Mouse (Mus musculus): ENCODE data around the gene Pheta1. TPM values are rescaled to one million over a fixed set of nuclear protein-coding genes. Genes with fewer than 3 reads are reported as not detected.
A peak's percentile ranks its signal among the peaks of the same experiment; 100 is the strongest.
"Not testable (repeated sequence)": the region's sequence is repeated elsewhere in the genome, so short reads cannot be mapped to it uniquely, and the experiment has no call there.

The Pheta1 gene
- polyA plus RNA-seq, 1 experiment from 2014 or later: 56.5 TPM

DNA sequence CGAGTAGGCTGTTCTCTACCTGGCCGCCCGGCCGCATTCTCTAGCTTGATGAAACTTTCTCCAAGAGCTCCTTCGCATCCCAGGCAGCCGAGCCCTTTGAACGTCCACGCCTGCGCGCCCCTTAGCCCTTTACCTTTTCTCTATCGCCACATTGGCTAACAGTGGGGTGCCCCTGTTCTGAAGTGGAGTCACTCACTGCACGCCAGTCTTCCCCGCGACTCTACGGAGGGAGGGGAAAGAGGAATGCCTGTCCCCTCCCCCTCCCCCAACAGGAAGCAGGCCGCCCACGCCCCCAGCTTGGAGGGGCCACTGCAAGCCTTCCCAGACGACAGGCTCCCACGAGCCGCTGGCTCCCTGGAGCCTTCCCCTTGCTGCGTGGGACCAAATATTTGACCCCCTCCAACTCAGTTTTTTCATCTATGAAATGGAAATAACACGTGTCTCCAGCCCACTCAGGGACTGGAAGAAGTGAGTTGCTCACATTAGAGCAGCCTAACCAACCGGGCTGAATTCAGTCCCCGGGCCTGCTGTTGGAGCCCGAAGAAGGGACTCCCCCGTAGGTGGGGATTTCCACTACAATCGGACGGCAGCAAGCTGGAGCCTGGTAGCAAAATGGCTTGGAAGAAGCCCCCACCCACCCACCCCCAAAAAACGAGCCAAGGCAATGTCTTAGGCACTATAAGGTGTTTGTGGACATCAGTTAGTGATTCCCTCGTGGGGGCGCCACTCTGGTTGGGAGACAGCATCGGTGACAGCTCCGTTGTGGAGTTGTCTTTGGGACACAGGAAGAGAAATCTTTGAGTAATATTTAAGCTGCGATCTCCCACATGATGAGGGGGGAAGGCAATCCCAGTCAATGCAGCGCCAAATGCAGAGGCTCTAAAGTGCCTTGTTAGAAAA lies 11.1 kb upstream of the Pheta1 start, which contains the start of gene Sh2b3:
Sh2b3 (minus strand) TSS at position 206 of the 900 bp plus-strand sequence.
- H3K9me3 ChIP-seq: peaks cover 5% of the 10 kb centered on the region; the same call in 1 of the 2 replicates
- peaks cover 68% of the 10 kb centered on the region for H3K4me1 ChIP-seq
- H3K4me3 ChIP-seq: peak within 1 kb of the TSS; percentile 75
- peak; percentile 66 for DNase-seq (ENCODE audit: low spot score)
- peaks cover 82% of the 10 kb centered on the region for H3K27me3 ChIP-seq (replicated peaks; ENCODE audit: low read depth, poor library complexity, severe bottlenecking)
- WGBS: under 1% methylated on average over 35 of the region's 35 CpGs
- peak within 1 kb of the TSS; percentile 80 for H3K27ac ChIP-seq (replicated peaks)
- no peaks in the 10 kb centered on the region for H3K36me3 ChIP-seq (replicated peaks)

DNA sequence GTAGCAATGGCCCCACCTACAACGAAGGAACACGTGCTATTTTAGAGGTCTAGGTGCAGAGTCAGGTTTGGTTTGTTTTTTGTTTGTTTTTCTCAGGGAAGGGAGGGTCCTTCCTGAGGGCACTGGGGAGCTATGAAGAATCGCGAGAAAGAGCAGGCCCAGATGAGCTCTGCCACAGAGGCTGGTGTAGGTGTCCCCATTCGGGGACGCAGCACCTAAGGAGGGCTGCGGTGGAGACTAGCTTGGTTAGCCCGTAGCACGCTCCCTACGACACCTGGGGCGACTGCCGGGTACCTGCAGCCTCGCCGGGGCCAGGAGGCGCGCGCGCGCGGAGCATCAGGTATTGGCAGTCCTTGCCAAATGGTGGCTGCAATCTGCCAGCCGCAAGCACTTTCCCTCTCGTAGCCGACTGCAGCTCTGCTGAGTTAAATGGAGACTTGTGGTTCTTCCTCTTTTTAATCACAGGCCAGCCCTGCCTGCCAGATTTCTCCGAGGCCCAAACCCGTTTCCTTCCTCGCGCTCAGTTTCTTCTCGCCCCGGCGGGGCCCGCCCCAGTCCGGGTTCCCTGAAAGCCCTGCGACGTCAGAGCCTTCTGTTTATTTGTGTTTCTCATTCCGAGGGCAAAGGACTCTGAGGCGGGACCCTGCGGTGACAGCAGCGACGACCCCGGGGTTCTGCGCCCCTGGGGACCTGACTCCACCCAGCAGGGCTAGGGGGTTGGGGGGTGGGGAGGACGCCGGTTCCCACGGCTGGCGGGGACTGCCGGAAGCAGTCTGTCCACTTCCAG lies 10.2 kb upstream of the Pheta1 start:
- peak; percentile 58 for DNase-seq (ENCODE audit: low spot score)
- H3K27ac ChIP-seq (replicated peaks): peak overlapping the region; percentile 41; the same call in 1 of the 2 replicates
- no peaks in the 10 kb centered on the region for H3K36me3 ChIP-seq (replicated peaks)
- H3K4me3 ChIP-seq: peak overlapping the region; percentile 75
- 1% methylated on average over 46 of the region's 46 CpGs for WGBS
- peaks cover 5% of the 10 kb centered on the region; the same call in 1 of the 2 replicates for H3K9me3 ChIP-seq
- peaks cover 68% of the 10 kb centered on the region for H3K4me1 ChIP-seq
- peaks cover 84% of the 10 kb centered on the region for H3K27me3 ChIP-seq (replicated peaks; ENCODE audit: low read depth, poor library complexity, severe bottlenecking)

DNA sequence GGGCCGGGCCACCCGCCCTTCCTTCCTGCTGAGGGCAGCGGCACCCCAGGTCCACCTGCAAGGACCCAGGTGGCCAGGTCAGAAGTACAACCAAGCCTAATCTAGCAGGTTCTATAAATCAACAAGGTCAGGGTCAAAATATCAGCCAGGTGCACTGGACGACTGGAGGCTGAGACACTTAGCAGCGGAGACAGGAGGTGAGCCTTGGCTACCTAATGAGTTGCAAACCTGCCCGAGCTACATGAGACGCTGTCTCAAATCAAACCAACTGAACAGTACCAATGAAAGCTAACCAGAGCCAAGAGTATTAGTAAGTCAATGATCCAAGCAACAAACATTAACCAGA lies 9.7 kb upstream of the Pheta1 start:
- peaks cover 63% of the 10 kb centered on the region for H3K4me1 ChIP-seq
- DNase-seq (ENCODE audit: low spot score): no peak
- peaks cover 5% of the 10 kb centered on the region; the same call in 1 of the 2 replicates for H3K9me3 ChIP-seq
- H3K27ac ChIP-seq (replicated peaks): peak overlapping the region; percentile 41; the same call in 1 of the 2 replicates
- 22% methylated on average over 7 of the region's 7 CpGs for WGBS
- peak overlapping the region; percentile 75 for H3K4me3 ChIP-seq
- no peaks in the 10 kb centered on the region for H3K36me3 ChIP-seq (replicated peaks)
- H3K27me3 ChIP-seq (replicated peaks; ENCODE audit: low read depth, poor library complexity, severe bottlenecking): peaks cover 84% of the 10 kb centered on the region

DNA sequence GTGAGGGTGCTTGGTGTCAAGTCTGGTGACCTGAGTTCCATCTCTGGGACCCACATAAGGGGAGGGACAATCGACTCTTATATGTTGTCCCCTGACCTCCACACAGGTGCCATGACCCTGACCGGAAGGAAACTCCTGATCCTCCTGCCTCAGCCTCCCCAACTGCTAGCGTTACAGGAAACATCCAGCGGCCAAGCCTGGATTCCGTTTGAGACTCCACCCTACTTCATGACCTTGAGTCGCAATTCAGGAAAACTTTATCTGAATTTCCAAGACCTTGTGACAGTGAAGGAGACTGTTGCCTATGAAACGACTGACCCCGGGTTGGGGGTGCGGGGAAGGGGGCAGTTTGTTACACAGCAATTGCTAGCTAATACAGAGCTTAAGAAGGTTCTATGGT lies 7.3 kb upstream of the Pheta1 start:
- H3K27me3 ChIP-seq (replicated peaks; ENCODE audit: low read depth, poor library complexity, severe bottlenecking): peaks cover 89% of the 10 kb centered on the region
- peaks cover 5% of the 10 kb centered on the region; the same call in 1 of the 2 replicates for H3K9me3 ChIP-seq
- no peak overlapping the region for H3K27ac ChIP-seq (replicated peaks)
- no peaks in the 10 kb centered on the region for H3K36me3 ChIP-seq (replicated peaks)
- no peak overlapping the region for H3K4me3 ChIP-seq
- H3K4me1 ChIP-seq: peaks cover 45% of the 10 kb centered on the region
- 93% methylated on average over 9 of the region's 9 CpGs for WGBS
- DNase-seq (ENCODE audit: low spot score): no peak

DNA sequence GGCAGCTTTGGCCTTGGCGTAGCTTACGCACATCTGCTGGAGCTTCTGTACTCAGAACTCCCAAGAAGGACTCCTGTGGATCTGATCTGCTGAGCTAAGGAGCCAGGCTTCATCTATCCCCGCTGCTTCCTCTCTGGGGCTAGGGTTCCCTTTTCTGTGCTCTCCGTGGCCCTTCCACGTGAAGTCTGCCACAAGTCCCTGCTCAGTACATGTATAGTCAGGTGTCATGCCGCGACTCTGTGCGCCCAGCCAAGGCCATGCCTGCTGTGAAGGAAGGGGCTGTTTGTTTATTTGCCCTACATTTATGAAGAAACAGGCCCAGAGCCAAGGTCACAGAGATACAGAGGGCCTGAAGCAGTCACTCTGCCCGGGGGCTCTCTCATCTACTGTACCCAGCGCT lies 6.8 kb upstream of the Pheta1 start:
- Histone ChIP-seq H3K4me3 (peak overlapping the region; percentile 65; the same call in 1 of the 2 replicates), H3K9me3 (peaks cover 5% of the 10 kb centered on the region; the same call in 1 of the 2 replicates), H3K36me3 (replicated peaks) (no peaks in the 10 kb centered on the region), H3K27me3 (replicated peaks; ENCODE audit: low read depth, poor library complexity, severe bottlenecking) (peaks cover 88% of the 10 kb centered on the region), H3K4me1 (peaks cover 44% of the 10 kb centered on the region), H3K27ac (replicated peaks) (no peak overlapping the region)
- 42% methylated on average over 10 of the region's 10 CpGs for WGBS
- DNase-seq (ENCODE audit: low spot score): no peak

DNA sequence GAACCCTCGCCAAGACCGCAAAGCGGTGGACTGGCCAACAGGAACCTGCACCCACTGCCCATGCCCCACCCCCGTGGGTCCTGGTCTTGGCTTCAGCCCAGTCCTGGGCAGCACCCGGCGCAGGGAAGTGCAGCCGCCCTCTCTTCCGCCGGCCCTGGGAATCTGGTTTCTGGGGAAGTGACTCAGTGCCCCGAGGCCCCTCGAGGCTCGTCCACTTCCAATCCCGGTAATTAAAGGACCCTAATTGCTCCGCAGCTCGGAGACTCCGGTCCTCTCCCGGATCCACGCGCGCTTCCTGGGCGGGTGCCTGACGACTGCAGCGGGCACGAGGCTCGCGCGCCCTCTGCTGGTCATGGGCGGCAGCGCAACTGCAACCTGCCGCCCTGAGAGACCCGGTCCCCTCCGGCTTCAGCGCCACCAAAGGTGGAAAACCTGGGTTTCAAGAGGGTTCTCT lies 6.1 kb upstream of the Pheta1 start:
- H3K9me3 ChIP-seq: peaks cover 5% of the 10 kb centered on the region; the same call in 1 of the 2 replicates
- H3K36me3 ChIP-seq (replicated peaks): no peaks in the 10 kb centered on the region
- peak; percentile 83 for DNase-seq (ENCODE audit: low spot score)
- H3K4me3 ChIP-seq: peak overlapping the region; percentile 65
- peak overlapping the region; percentile 70 for H3K27ac ChIP-seq (replicated peaks)
- peaks cover 81% of the 10 kb centered on the region for H3K27me3 ChIP-seq (replicated peaks; ENCODE audit: low read depth, poor library complexity, severe bottlenecking)
- WGBS: under 1% methylated on average over 33 of the region's 33 CpGs
- H3K4me1 ChIP-seq: peaks cover 37% of the 10 kb centered on the region

DNA sequence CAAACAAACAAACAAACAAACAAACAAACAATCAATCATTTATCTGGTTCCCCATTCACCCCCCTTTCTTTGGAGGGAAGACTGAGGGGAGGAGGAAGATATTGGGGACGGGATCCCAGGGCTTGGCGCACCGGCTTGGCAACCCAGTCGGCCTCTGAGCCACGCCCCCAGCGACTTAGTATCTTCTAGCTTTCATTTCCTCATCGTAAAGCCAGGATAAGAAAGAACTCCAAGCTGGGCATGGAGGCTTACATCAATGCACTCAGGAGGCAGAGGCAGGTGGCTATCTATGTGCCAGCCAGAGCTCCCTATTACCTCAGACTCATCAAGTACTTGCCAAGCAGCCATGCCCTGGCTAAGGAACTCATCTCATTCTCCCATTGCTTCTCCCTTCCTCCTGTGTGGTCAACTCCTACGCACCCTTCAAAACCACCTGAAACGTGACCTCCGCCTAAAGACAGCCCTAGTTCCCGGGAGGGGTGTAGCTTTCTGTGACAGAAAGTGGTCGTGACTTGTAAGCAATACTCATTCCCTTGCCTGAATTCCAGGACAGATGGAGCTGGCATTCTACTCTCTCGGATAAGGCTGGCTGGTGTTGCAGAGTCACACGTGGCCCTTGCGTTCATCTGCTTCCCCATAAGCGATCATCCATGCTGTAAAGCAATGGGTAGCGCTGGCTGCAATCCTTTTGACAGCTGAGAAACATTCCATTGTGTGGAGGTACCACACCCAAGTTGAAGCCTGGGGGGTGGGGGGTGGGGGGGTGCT lies 5.5 kb upstream of the Pheta1 start:
- Histone ChIP-seq H3K27me3 (replicated peaks; ENCODE audit: low read depth, poor library complexity, severe bottlenecking) (peaks cover 75% of the 10 kb centered on the region), H3K4me3 (peak overlapping the region; percentile 65), H3K36me3 (replicated peaks) (no peaks in the 10 kb centered on the region), H3K9me3 (peaks cover 5% of the 10 kb centered on the region; the same call in 1 of the 2 replicates), H3K4me1 (peaks cover 37% of the 10 kb centered on the region), H3K27ac (replicated peaks) (no peak overlapping the region)
- DNase-seq (ENCODE audit: low spot score): no peak
- 16% methylated on average over 17 of the region's 17 CpGs for WGBS

DNA sequence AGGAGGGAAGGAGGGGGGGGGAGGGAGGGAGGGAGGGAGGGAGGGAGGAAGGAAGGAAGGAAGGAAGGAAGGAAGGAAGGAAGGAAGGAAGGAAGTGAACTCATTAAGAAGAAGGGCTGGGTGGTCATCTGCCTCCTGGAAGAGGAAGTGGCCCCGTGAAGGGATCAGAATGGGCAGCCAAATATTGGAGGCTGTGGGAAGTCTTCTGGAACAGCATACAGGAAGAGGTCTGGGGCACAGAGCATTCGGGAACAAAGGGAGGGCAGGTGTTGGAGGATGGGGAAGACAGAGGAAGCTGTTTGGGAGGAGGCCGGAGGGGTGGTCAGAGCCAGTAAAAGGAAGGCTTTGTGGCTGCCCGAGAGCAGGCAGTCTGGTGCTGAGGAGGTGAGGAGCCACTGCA lies 3.4 kb upstream of the Pheta1 start:
- Histone ChIP-seq H3K4me3 (0 out of 2 replicates have a peak overlapping the region, but pooled peaks have one; percentile 3), H3K36me3 (replicated peaks) (peaks cover under 1% of the 10 kb centered on the region; the same call in 1 of the 2 replicates), H3K9me3 (peaks cover 5% of the 10 kb centered on the region; the same call in 1 of the 2 replicates), H3K27ac (replicated peaks) (no peak overlapping the region), H3K4me1 (peaks cover 40% of the 10 kb centered on the region), H3K27me3 (replicated peaks; ENCODE audit: low read depth, poor library complexity, severe bottlenecking) (peaks cover 58% of the 10 kb centered on the region)
- 26% methylated on average over 4 of the region's 4 CpGs for WGBS
- DNase-seq (ENCODE audit: low spot score): no peak

DNA sequence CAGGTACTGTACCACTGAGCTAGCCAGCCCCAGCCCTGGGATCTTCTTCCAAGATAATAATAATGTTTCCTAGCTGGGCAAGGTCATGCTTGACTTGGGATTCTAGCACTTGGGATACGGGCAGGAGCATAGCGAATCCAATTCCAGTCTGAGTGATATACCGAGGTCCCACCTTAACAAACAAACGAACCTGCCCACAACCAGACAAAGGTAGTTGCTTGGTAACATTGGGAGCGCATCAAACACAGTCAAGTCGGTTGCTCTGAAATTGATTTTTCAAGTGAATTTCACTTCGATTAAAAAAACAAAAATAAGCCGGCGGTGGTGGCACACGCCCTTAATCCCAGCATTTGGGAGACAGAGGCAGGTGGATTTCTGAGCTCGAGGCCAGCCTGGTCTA lies 2.5 kb upstream of the Pheta1 start:
- DNase-seq (ENCODE audit: low spot score): no peak
- H3K4me1 ChIP-seq: peaks cover 50% of the 10 kb centered on the region
- H3K4me3 ChIP-seq: no peak overlapping the region
- H3K9me3 ChIP-seq: peaks cover 2% of the 10 kb centered on the region; the same call in 1 of the 2 replicates
- H3K27ac ChIP-seq (replicated peaks): no peak overlapping the region
- peaks cover 50% of the 10 kb centered on the region for H3K27me3 ChIP-seq (replicated peaks; ENCODE audit: low read depth, poor library complexity, severe bottlenecking)
- 83% methylated on average over 11 of the region's 11 CpGs for WGBS
- H3K36me3 ChIP-seq (replicated peaks): peaks cover 10% of the 10 kb centered on the region

DNA sequence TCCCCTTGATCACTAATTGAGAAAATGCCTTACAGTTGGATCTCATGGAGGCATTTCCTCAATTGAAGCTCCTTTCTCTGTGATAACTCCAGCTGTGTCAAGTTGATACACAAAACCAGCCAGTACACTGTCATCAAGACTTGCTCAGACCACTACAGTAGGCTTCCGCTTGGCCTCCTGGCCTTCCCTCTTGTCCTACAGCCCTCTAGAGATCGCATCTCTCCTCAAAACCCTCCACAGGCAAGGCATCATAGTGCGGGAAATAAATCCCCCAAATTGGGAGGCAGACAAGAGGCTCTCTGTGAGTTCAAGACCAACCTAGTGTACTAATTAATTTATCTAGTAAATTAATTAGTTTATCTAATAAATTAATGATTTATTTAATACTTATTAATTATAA lies 1.5 kb upstream of the Pheta1 start:
- peaks cover 50% of the 10 kb centered on the region for H3K4me1 ChIP-seq
- DNase-seq (ENCODE audit: low spot score); H3K4me3 ChIP-seq; H3K9me3 ChIP-seq; H3K27ac ChIP-seq (replicated peaks): not testable (repeated sequence)
- peaks cover 40% of the 10 kb centered on the region for H3K27me3 ChIP-seq (replicated peaks; ENCODE audit: low read depth, poor library complexity, severe bottlenecking)
- H3K36me3 ChIP-seq (replicated peaks): peaks cover 19% of the 10 kb centered on the region
- 79% methylated on average over 3 of the region's 3 CpGs for WGBS

DNA sequence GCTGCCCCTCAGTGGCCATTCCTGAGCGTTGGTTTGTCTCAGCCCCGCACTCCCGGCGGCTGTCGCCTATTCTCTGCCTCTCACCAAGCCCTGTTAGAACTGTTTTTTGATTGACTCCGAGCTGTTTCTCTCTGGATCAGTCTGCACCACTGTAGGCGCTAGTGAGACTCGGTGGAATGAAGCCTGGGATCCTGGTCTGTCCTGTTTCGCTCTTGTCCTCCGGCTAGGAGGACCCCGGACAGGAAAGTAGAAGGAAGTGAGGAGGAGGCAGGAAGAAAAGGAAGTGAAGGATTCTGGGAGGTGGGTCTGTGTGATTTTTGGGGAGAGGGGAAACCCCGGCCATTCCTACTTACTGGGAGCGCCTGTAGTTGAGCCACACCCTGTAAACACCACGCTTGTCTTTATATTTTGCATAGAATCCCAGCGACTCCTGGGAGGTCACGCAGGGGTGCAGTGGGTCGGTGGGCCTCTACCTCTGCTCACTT lies 707 bp upstream of the Pheta1 start:
- peak overlapping the region; percentile 85 for H3K4me3 ChIP-seq
- H3K27ac ChIP-seq (replicated peaks): peak overlapping the region; percentile 95
- peaks cover 32% of the 10 kb centered on the region for H3K27me3 ChIP-seq (replicated peaks; ENCODE audit: low read depth, poor library complexity, severe bottlenecking)
- no peaks in the 10 kb centered on the region for H3K9me3 ChIP-seq
- 1% methylated on average over 17 of the region's 17 CpGs for WGBS
- peak; percentile 71 for DNase-seq (ENCODE audit: low spot score)
- peaks cover 27% of the 10 kb centered on the region for H3K36me3 ChIP-seq (replicated peaks)
- peaks cover 42% of the 10 kb centered on the region for H3K4me1 ChIP-seq

Data from embryonic facial prominence, embryonic 10.5 days (tissue).